Mouse (Mus musculus) liver, embryonic 18 days (tissue): ENCODE results near the gene Cgref1. TPM values are rescaled to one million over a fixed set of nuclear protein-coding genes. Genes with fewer than 3 reads are reported as not detected.

ENCODE experiments used
- polyA plus RNA-seq: library from polyadenylated mRNA; depleted of rRNA; stranded (reverse); fragments of >200 nt; gene quantifications from 2 replicates; pipeline ENCODE4 v1.2.3, GENCODE M21; 2012; rRNA removed

The Cgref1 gene
- polyA plus RNA-seq, result 5.0 and 6.0 TPM in 2 replicates

GRCm38 (mm10) chr5:30944956-30945781 is at the start of gene Cgref1:
TSS of gene Cgref1 (minus strand) at chr5:30945591.

GRCm38 (mm10) chr5:30968416-30968815 is 23.0 kb upstream of the Cgref1 start, which contains the start of gene Tcf23:
TSS of gene Tcf23 (plus strand) at chr5:30968662.

GRCm38 (mm10) chr5:30959966-30960501 is 14.6 kb upstream of the Cgref1 start, which contains the start of gene Preb:
TSS of gene Preb (minus strand) at chr5:30960361.

GRCm38 (mm10) chr5:30921256-30922033 is 23.9 kb downstream of the Cgref1 start, which contains the start of gene Khk:
TSS of gene Khk (plus strand) at chr5:30921431.

GRCm38 (mm10) chr5:30913060-30913841 is 32.1 kb downstream of the Cgref1 start, which contains the start of gene Emilin1:
TSS of gene Emilin1 (plus strand) at chr5:30913402.

GRCm38 (mm10) chr5:30907413-30908059 is 37.9 kb downstream of the Cgref1 start, which contains the start of gene Ost4:
TSS of gene Ost4 (minus strand) at chr5:30907788.

GRCm38 (mm10) chr5:30888337-30889087 is 56.9 kb downstream of the Cgref1 start, which contains the start of gene Agbl5:
TSS of gene Agbl5 (plus strand) at chr5:30888694.

Other genes starting within 250 kb of the Cgref1 start
- gene Dpysl5, start 234.0 kb downstream of the Cgref1 start, polyA plus RNA-seq, result 0.22 and 0.25 TPM in 2 replicates
- 8.0 and 9.0 TPM in 2 replicates for gene Mapre3, start 130.9 kb downstream of the Cgref1 start, polyA plus RNA-seq
- 28.4 and 29.6 TPM in 2 replicates for gene Tmem214, start 77.6 kb downstream of the Cgref1 start, polyA plus RNA-seq
- gene Agbl5, start 56.9 kb downstream of the Cgref1 start, polyA plus RNA-seq, result 5.4 and 6.3 TPM in 2 replicates
- gene Ost4, start 37.8 kb downstream of the Cgref1 start, polyA plus RNA-seq, result 218 and 229 TPM in 2 replicates
- 24.6 and 29.0 TPM in 2 replicates for gene Emilin1, start 32.2 kb downstream of the Cgref1 start, polyA plus RNA-seq
- gene Khk, start 24.2 kb downstream of the Cgref1 start, polyA plus RNA-seq, result 45.7 and 45.9 TPM in 2 replicates
- gene Preb, start 14.8 kb upstream of the Cgref1 start, polyA plus RNA-seq, result 121 and 133 TPM in 2 replicates
- gene Tcf23, start 23.1 kb upstream of the Cgref1 start, polyA plus RNA-seq, result 0.03 and 0.05 TPM in 2 replicates
- 64.9 and 72.9 TPM in 2 replicates for gene Atraid, start 102.7 kb upstream of the Cgref1 start, polyA plus RNA-seq
- 4.8 and 4.9 TPM in 2 replicates for gene Slc5a6, start 103.3 kb upstream of the Cgref1 start, polyA plus RNA-seq
- gene Cad, start 109.2 kb upstream of the Cgref1 start, polyA plus RNA-seq, result 6.5 and 9.2 TPM in 2 replicates
- gene Dnajc5g, start 160.7 kb upstream of the Cgref1 start, polyA plus RNA-seq, result not detected in 2 replicates
- 0.21 and 0.24 TPM in 2 replicates for gene Slc30a3, start 162.6 kb upstream of the Cgref1 start, polyA plus RNA-seq
- 0.02 TPM in 1 of 2 replicates, not detected in the other for gene Trim54, start 171.1 kb upstream of the Cgref1 start, polyA plus RNA-seq
- gene Ucn, start 193.2 kb upstream of the Cgref1 start, polyA plus RNA-seq, result not detected in 2 replicates
- 35.6 and 35.8 TPM in 2 replicates for gene Mpv17, start 208.7 kb upstream of the Cgref1 start, polyA plus RNA-seq
- 0.66 and 0.88 TPM in 2 replicates for gene Gm29609, start 234.3 kb upstream of the Cgref1 start, polyA plus RNA-seq
- gene Gtf3c2, start 234.6 kb upstream of the Cgref1 start, polyA plus RNA-seq, result 24.0 and 29.8 TPM in 2 replicates
- 21.4 and 21.6 TPM in 2 replicates for gene Snx17, start 247.6 kb upstream of the Cgref1 start, polyA plus RNA-seq
- gene Eif2b4, start 247.8 kb upstream of the Cgref1 start, polyA plus RNA-seq, result 24.2 and 24.7 TPM in 2 replicates